Comparison of ENCODE assay signal across 28 mouse cellular contexts in the genomic region with DNA sequence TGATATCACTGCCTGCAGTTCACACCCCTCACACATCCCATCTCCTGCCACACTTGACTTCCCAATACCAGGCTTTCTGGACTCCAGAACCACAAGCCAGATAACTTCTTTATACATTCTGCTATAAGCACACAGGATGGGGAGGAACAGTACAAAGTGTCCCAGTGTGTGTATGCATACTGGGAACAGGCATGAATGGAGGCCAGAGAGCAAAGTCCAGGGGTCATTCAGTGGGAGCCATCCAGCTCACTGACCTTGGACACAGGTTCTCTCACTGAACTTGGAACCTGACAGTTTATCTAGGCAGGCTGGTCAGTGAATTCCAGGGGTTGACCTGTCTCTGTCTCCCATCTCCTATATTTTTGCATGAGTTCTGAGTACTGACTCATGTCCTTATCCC.
DNase-seq lines count a peak whose midpoint lies in the region; ATAC-seq and TF ChIP-seq lines count a peak whose summit lies in the region.
"Had no signal": no experiment of that assay in that cellular context is flagged by ENCODE, and none has a peak within 500 bp of the region (broad histone marks: within the 10 kb centered on the region; RNA-seq: fewer than 3 reads in every experiment).

No protein-coding gene starts in this region.

- H3K27me3 ChIP-seq in intestine, postnatal 0 days (replicated peaks; ENCODE audit: control insufficient read depth, insufficient read depth, low read length): no peaks in the 10 kb centered on the region
- no peaks in the 10 kb centered on the region for H3K27me3 ChIP-seq in intestine, embryonic 15.5 days (replicated peaks)
- no peaks in the 10 kb centered on the region for H3K27me3 ChIP-seq in liver, embryonic 14.5 days (ENCODE audit: control insufficient read depth, insufficient read depth, low read length)
- H3K27me3 ChIP-seq: CH12.LX; midbrain, embryonic 15.5 days; neural tube, embryonic 15.5 days had no signal

- H3K4me2 ChIP-seq in intestine, postnatal 0 days (replicated peaks; ENCODE audit: low read depth): no peak overlapping the region
- no peak overlapping the region for H3K4me2 ChIP-seq in intestine, embryonic 15.5 days (replicated peaks)
- no peak overlapping the region for H3K4me2 ChIP-seq in liver, embryonic 14.5 days (ENCODE audit: low read depth)
- H3K4me2 ChIP-seq: forebrain, embryonic 13.5 days; midbrain, embryonic 15.5 days; neural tube, embryonic 15.5 days had no signal

- H3K9ac ChIP-seq in intestine, postnatal 0 days (ENCODE audit: low read depth, low read length): no peak overlapping the region
- H3K9ac ChIP-seq in intestine, embryonic 15.5 days: no peak overlapping the region
- H3K9ac ChIP-seq in liver, embryonic 14.5 days (replicated peaks): no peak overlapping the region
- H3K9ac ChIP-seq: forebrain, embryonic 13.5 days; midbrain, embryonic 15.5 days; neural tube, embryonic 15.5 days had no signal

- no peaks in the 10 kb centered on the region for H3K9me3 ChIP-seq in intestine, postnatal 0 days (ENCODE audit: control insufficient read depth)
- H3K9me3 ChIP-seq in intestine, embryonic 15.5 days: no peaks in the 10 kb centered on the region
- no peaks in the 10 kb centered on the region for H3K9me3 ChIP-seq in liver, embryonic 14.5 days (ENCODE audit: control insufficient read depth, low read length)
- H3K9me3 ChIP-seq: forebrain, embryonic 13.5 days; midbrain, embryonic 15.5 days; neural tube, embryonic 15.5 days had no signal

- TF ChIP-seq CTCF in intestine, postnatal 0 days (IDR thresholded peaks at IDR 0.05; ENCODE audit: low read depth): no peak
- no peak for TF ChIP-seq CTCF in liver, embryonic 14.5 days (IDR thresholded peaks at IDR 0.05; ENCODE audit: low read depth)

- H3K27ac ChIP-seq in intestine, postnatal 0 days (ENCODE audit: low read depth, low read length): no peak overlapping the region
- no peak overlapping the region for H3K27ac ChIP-seq in intestine, embryonic 15.5 days
- H3K27ac ChIP-seq in liver, embryonic 14.5 days: no peak overlapping the region
- H3K27ac ChIP-seq: forebrain, embryonic 13.5 days; macrophage; midbrain, embryonic 15.5 days; neural tube, embryonic 15.5 days had no signal

- H3K4me1 ChIP-seq in intestine, postnatal 0 days (replicated peaks; ENCODE audit: control insufficient read depth, insufficient read depth, low read length): 0 out of 2 replicates have a peak, but pooled peaks cover 5% of the 10 kb centered on the region
- peaks cover 14% of the 10 kb centered on the region for H3K4me1 ChIP-seq in intestine, embryonic 15.5 days (replicated peaks)
- H3K4me1 ChIP-seq in liver, embryonic 14.5 days (replicated peaks; ENCODE audit: control insufficient read depth in 2 of 2, insufficient read depth in 2 of 2, low read length in 1 of 2): peaks cover 0 to 24% of the 10 kb centered on the region in 2 experiments; a peak in 2 of 4 replicates

- TF ChIP-seq EP300 in liver, embryonic 14.5 days (IDR thresholded peaks at IDR 0.05; ENCODE audit: low read depth): peak; percentile 15; the same call in 1 of the 2 replicates

- DNase-seq in kidney, adult 9 months: peak; percentile 68
- no peak for DNase-seq in kidney, postnatal 4 days
- DNase-seq in liver, embryonic 14.5 days (ENCODE audit: low read depth in 3 of 3, low spot score in 3 of 3): peak in 2 of 3 experiments; percentile 26 to 35
- DNase-seq in yolk sac, embryonic 10.5 days (ENCODE audit: low spot score): peak; percentile 34
- DNase-seq in cerebellum, adult 9-10 months: no peak
- DNase-seq: adrenal gland, adult 2 months; adrenal gland, postnatal 36 days; cerebellum, adult 18-20 months; cerebellum, postnatal 25 days; gastrocnemius, postnatal 10 days; heart, postnatal 14 days; lung, adult 18-20 months; retina, postnatal 1 day; right cerebral cortex, postnatal 14 days; spleen, adult 18-20 months; thymus, adult 18-20 months; thymus, postnatal 25 days had no signal

- ATAC-seq in intestine, postnatal 0 days: 0 out of 2 replicates have a peak, but pooled peaks have one; percentile 6
- no peak for ATAC-seq in intestine, embryonic 15.5 days
- ATAC-seq in liver, embryonic 14.5 days (ENCODE audit: insufficient read depth): peak; percentile 47
- ATAC-seq in megakaryocyte-erythroid progenitor cell, adult 5-6 weeks (replicated peaks; ENCODE audit: low FRiP score, low TSS enrichment, poor library complexity, severe bottlenecking): no peak
- ATAC-seq: activated CD4-positive, CD25-positive, alpha-beta regulatory T cell, adult 4 months; forebrain, embryonic 13.5 days; hindbrain, embryonic 16.5 days; lung, postnatal 0 days; midbrain, embryonic 15.5 days had no signal

- no peak overlapping the region for H3K4me3 ChIP-seq in intestine, postnatal 0 days (ENCODE audit: low read depth, low read length)
- no peak overlapping the region for H3K4me3 ChIP-seq in intestine, embryonic 15.5 days (replicated peaks)
- H3K4me3 ChIP-seq in liver, embryonic 14.5 days (ENCODE audit: insufficient read depth in 1 of 2, low read depth in 2 of 2, low read length in 2 of 2): no peak overlapping the region
- H3K4me3 ChIP-seq: forebrain, embryonic 13.5 days; midbrain, embryonic 15.5 days; neural tube, embryonic 15.5 days had no signal

- H3K36me3 ChIP-seq in intestine, postnatal 0 days (ENCODE audit: control insufficient read depth, insufficient read depth): no peaks in the 10 kb centered on the region
- no peaks in the 10 kb centered on the region; the same call in 1 of the 2 replicates for H3K36me3 ChIP-seq in intestine, embryonic 15.5 days
- no peaks in the 10 kb centered on the region for H3K36me3 ChIP-seq in liver, embryonic 14.5 days (replicated peaks; ENCODE audit: control insufficient read depth, insufficient read depth, low read depth)
- H3K36me3 ChIP-seq: midbrain, embryonic 15.5 days; neural tube, embryonic 15.5 days had no signal

Comparison
In these comparisons a context has a peak if more than half of its experiments do, and no peak if none do; other contexts are left out.
1. ATAC-seq: peak in intestine, postnatal 0 days (single experiment) and liver, embryonic 14.5 days (single experiment); none in intestine, embryonic 15.5 days (single experiment) and megakaryocyte-erythroid progenitor cell, adult 5-6 weeks (single experiment).
2. DNase-seq: peak in kidney, adult 9 months (single experiment), liver, embryonic 14.5 days (2 of 3) and yolk sac, embryonic 10.5 days (single experiment); none in kidney, postnatal 4 days (0 of 2) and cerebellum, adult 9-10 months (single experiment).